Mouse (Mus musculus) macrophage (primary cell): Measurements from ENCODE around the gene Aldh3b3. TPM values are rescaled to one million over a fixed set of nuclear protein-coding genes. Genes with fewer than 3 reads are reported as not detected.

Experiments used
- H3K27ac ChIP-seq: fragments of 350-480 bp; formaldehyde crosslinking; 2 replicates; pipeline ENCODE4 v1.9.0; 2021
- H3K36me3 ChIP-seq: fragments of 350-480 bp; formaldehyde crosslinking; 2 replicates; pipeline ENCODE4 v1.9.0; 2021; ENCODE audit errors: inconsistent target
- H3K4me3 ChIP-seq: fragments of 350-480 bp; formaldehyde crosslinking; 2 replicates; pipeline ENCODE4 v1.9.0; 2021; ENCODE audit errors: inconsistent target
- H3K79me2 ChIP-seq: fragments of 350-480 bp; formaldehyde crosslinking; 2 replicates; pipeline ENCODE4 v1.9.0; 2021; ENCODE audit errors: inconsistent target
- WGBS: methylation state at CpG from one replicate; pipeline ENCODE4 v1.1.7; 2026; ENCODE audit warnings: inconsistent platforms; ENCODE audit not compliant: missing documents; 5-methylcytosine and 5-hydroxymethylcytosine counted together
- polyA plus RNA-seq: library from polyadenylated mRNA; stranded (reverse); fragments of 250-400 nt; gene quantifications from 3 replicates; pipeline ENCODE4 v1.2.4, GENCODE M21; 2018; ENCODE audit warnings: inconsistent platforms
- total RNA-seq, 78 experiments: library from RNA; depleted of rRNA; stranded (reverse); fragments of 250-400 nt; gene quantifications; 1 replicate in 9 of 78; 2 replicates in 24 of 78; 3 replicates in 43 of 78; 4 replicates in 2 of 78; pipeline ENCODE4 v1.2.4; 2018; ENCODE audit warnings: inconsistent platforms in 56 of 78

Gene Aldh3b3
- total RNA-seq (2018; cell fraction: chromatin; rRNA removed): under 1 TPM in 1 of 26 experiments, not detected in 25; 0.29 TPM
- total RNA-seq (2018; cell fraction: cytosol; rRNA removed): not detected
- under 1 TPM in 1 of 26 experiments, not detected in 25; 0.69 TPM for total RNA-seq (2018; cell fraction: nucleus; rRNA removed)
- not detected in 3 replicates for polyA plus RNA-seq

DNA sequence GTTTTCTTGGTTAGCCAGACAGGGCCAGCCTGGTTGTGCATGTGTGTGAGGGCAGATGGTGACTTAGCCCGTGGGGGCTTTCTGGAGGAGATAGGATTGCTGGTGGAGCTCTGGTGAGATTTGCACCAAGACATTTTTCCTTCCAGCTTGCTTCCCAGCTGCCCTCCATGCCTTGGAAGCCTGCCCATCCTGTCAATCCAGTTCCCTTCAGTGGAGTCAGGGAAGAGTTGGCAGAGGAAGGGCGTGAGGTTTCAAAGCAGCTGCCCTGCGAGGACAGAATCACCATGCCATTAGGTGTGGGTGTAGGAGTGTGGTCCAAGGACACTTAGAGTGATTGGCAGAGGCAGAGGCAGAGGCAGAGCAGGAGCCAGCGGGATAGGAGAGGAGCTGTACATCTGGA lies at the start of gene Aldh3b3:
Gene Aldh3b3 (plus strand): TSS at position 176 of the 400 bp plus-strand sequence.
- no peaks in the 10 kb centered on the region for H3K79me2 ChIP-seq
- no peak within 1 kb of the TSS for H3K4me3 ChIP-seq
- H3K27ac ChIP-seq: no peak within 1 kb of the TSS
- H3K36me3 ChIP-seq: no peaks in the 10 kb centered on the region
- WGBS: 88% methylated on average over 3 of the region's 4 CpGs

DNA sequence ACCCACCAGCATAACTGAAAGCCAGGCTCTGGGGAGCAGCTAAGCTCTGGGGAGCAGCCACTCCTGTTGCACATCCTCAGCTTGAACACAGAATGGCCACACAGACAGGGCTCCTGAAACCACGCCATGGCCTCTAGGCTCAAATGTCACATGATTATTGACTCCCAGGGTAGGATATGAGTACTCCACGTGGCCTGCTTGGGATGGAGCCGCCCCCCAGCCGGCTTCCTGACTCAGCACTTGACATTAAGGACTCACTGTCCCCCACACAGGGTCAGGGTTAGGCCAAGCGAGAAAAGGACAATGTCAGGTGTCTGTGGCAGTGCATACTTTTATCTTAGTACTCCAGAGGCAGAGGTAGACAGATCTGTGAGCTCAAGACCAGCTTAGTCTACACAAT lies 48.2 kb upstream of the Aldh3b3 start:
- 73% methylated on average over 5 of the region's 5 CpGs for WGBS
- Histone ChIP-seq H3K27ac (peak overlapping the region; percentile 100), H3K79me2 (peaks cover 70% of the 10 kb centered on the region), H3K4me3 (no peak overlapping the region), H3K36me3 (peaks cover 16% of the 10 kb centered on the region; the same call in 1 of the 2 replicates)

DNA sequence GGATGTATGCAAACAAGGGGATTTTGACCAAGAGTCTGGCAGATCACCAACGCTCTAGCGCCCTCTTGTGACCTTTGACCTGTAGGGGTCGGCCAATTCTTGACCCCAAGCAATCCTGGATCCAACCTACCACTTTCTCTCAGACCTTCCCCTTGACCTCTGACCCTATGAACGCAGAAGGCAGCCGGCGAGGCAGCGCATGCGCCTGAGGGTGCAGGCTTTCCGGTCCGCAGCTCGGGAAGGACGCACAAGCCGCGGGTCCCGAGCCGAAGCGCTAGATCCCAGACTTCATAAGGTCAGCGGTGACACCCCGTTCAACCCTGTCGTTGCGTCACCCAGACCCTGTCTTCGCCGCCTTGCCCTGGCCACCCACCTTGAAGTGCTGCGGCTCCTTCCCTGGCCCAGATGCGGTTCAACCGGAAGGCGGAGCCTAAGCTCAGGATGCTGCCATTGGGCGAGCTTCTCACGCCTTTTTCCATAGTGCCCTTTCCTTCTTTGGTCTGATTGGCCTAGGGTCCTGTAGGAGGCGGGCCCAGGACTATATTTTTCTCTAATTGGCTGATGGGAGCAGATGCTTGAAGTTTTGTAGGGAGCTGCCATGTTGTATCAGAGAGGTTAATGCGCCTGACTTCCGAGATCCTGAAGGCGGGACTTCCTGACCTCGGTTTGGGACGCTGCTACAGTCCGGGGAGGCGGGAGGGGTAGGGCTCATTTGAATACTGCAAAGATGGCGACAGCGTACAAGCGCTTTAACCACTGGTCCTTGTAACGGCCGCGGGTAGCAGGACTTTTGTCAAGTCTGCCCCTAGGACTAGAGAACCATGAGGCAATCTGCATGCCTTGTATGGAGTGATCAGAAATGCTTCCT lies 45.9 kb upstream of the Aldh3b3 start, which contains the start of gene Ndufs8:
Gene Ndufs8 (minus strand): TSS at position 438 of the 868 bp plus-strand sequence.
- peak within 1 kb of the TSS; percentile 100 for H3K27ac ChIP-seq
- H3K36me3 ChIP-seq: peaks cover 26% of the 10 kb centered on the region; the same call in 1 of the 2 replicates
- peaks cover 49% of the 10 kb centered on the region for H3K79me2 ChIP-seq
- under 1% methylated on average over 43 of the region's 43 CpGs for WGBS
- peak within 1 kb of the TSS; percentile 62 for H3K4me3 ChIP-seq

DNA sequence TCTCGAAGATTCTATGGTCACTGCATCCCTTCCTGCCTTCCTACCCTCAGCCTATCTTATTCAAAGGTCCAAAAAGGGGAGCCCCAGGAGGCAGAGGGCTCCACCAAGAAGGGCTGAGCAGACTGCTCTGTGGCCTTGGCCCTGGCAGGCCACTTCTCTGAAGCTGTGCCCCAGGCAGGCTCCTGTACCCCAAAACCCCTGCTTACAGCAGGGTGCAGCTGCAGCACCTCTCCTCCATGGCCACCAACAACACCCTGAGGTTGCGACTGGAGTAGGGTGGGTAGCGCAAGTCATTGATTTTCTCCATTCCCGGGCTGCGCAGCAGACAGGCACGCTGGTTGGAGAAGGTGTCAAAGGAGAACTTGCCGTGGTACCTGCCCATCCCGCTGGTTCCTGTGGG lies 44.8 kb upstream of the Aldh3b3 start:
- WGBS: 81% methylated on average over 8 of the region's 8 CpGs
- Histone ChIP-seq H3K36me3 (peaks cover 33% of the 10 kb centered on the region; the same call in 1 of the 2 replicates), H3K4me3 (peak overlapping the region; percentile 62), H3K79me2 (peaks cover 41% of the 10 kb centered on the region), H3K27ac (peak overlapping the region; percentile 100)

DNA sequence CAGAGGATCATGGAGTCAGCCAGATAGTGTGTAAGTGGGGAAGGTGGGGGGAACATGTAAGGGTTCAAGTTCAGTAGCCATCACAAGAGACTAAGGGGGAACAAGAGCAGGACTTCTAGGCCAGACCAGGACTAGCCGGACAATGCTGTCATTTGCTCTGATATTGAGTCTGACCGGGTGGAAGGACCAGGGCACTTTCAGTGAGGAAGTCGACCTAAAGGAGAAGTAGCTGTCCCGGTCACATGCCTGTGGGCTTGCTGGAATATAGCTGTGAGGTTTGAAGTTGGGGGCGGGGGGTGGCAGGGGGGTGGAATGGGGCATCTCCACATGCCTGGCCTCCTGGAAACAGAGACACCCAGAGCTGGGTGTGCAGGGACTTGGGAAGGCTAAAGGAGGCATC lies 43.9 kb upstream of the Aldh3b3 start:
- WGBS: 3% methylated on average over 4 of the region's 5 CpGs
- H3K27ac ChIP-seq: peak overlapping the region; percentile 100
- peaks cover 34% of the 10 kb centered on the region; the same call in 1 of the 2 replicates for H3K36me3 ChIP-seq
- peaks cover 33% of the 10 kb centered on the region for H3K79me2 ChIP-seq
- H3K4me3 ChIP-seq: no peak overlapping the region

DNA sequence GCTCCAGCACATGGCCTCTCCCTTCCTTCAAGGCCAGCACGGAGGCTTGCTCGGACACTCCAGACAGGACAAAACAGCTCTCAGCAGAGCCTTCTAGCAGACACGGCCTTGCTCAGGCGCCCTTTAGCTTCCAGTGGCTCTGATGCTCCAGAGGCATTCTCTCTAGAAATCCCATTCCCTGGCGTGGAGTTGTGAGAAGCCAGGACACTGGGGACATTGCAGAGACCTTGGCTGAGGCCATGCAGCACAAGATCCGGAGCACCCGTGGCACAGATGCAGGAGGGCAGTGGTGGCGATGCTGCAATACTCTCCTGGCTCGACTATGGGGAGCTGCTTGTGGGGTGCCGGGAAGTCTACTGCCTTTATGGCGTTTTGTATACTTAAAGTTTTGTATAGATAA lies 41.7 kb upstream of the Aldh3b3 start:
- H3K36me3 ChIP-seq: peaks cover 50% of the 10 kb centered on the region
- peaks cover 11% of the 10 kb centered on the region for H3K79me2 ChIP-seq
- 86% methylated on average over 11 of the region's 11 CpGs for WGBS
- H3K27ac ChIP-seq: no peak overlapping the region
- no peak overlapping the region for H3K4me3 ChIP-seq

DNA sequence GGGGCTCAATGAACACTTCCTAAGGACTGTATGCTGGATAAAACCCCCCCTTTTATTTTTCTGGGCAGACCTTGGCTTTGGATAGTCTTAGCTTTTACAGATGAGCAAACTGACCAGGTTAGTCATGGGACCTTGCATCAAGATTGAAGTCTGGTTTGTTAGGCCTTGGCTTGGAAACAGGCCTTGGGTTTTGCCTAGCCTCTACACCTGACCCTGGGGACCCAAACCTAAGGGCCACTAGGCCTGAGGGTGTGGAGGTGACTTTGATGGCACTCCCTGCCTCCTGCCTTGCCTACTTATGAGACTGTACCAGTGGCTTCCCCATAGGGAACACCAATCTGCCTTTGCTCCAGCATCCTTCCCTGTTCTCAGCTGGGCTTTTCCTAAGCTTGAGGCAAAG lies 38.5 kb upstream of the Aldh3b3 start:
- Histone ChIP-seq H3K27ac (no peak overlapping the region), H3K36me3 (peaks cover 53% of the 10 kb centered on the region), H3K79me2 (peaks cover 8% of the 10 kb centered on the region; the same call in 1 of the 2 replicates), H3K4me3 (no peak overlapping the region)

DNA sequence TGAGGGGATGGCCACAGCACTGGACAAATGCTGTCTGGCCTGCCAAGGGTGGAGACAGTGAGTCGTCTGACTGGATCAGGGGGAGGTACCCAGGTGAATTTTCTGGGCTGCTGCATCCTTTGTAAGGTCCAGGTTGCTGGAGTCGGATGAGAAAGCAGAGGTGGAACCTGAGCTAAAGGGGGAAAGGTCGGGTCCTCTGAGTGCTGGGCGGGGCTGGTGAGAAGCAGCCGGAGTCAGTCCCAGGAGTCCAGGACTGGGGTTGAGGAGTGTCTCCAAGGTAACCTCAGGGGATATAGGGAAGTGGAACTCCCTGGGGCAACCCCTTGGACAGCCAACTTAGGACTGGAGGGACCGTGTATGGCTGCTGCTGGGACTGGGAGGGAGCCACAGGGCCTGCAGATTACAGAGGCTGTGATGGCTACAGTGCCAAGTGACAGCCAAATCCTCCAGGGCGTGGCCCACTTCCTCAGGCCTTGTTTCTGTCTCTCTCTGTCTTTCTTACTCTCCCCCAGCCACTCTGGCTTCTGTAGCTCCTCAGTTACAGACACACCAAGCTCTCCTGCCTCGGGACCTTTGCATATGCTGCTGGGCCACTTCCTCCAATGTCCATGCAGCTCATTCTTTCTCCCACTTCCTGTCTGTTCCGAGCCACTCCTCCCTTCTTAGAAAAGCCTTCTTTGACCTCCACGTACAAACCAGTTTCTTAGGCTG lies 35.6 kb upstream of the Aldh3b3 start:
- peaks cover 37% of the 10 kb centered on the region for H3K79me2 ChIP-seq
- H3K4me3 ChIP-seq: no peak overlapping the region
- peaks cover 40% of the 10 kb centered on the region for H3K36me3 ChIP-seq
- H3K27ac ChIP-seq: peak overlapping the region; percentile 78
- whole genome bisulfite sequencing: 39% methylated on average over 9 of the region's 10 CpGs

DNA sequence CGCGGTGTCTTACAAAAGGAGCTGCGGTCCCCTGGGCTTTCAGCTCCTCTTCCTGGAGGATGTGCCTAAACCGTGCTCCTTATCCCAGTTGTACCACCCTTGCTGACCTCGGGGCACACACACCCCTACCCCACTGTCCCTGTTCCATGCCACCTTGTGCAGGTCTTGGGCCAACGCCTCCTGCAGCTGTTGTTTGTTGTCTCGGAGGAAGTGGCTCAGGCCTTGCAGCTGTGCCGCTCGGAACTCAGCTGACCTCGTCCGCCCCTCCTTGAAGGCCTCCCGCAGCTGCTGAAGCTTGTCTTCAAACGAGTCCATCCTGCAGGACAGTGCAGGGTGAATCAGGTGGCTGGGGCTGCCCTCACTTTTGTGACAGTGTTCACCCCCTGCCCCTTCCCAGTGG lies 34.9 kb upstream of the Aldh3b3 start:
- H3K36me3 ChIP-seq: peaks cover 33% of the 10 kb centered on the region
- WGBS: 41% methylated on average over 13 of the region's 13 CpGs
- peak overlapping the region; percentile 78 for H3K27ac ChIP-seq
- peaks cover 43% of the 10 kb centered on the region for H3K79me2 ChIP-seq
- no peak overlapping the region for H3K4me3 ChIP-seq

DNA sequence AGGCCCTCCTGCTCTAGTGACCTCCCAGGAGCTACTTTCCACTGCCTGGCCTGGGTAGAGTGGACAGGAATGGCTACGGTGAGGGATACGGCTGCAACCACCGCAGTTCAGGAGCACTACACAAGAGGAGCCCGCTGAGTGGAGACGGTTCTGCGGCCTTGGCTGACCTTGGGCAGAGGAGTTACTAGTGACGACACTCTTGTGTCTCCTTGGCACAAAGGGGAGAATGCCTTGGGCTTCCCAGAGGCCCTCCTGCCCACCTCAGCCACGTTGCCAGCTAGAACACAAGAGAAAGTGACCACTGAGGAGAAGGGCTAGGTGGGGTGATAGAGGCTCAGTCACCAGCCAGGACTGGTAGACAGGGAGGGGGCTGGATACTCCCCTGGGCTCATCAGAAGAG lies 34.3 kb upstream of the Aldh3b3 start:
- WGBS: 79% methylated on average over 8 of the region's 8 CpGs
- Histone ChIP-seq H3K4me3 (no peak overlapping the region), H3K79me2 (peaks cover 49% of the 10 kb centered on the region), H3K27ac (peak overlapping the region; percentile 78), H3K36me3 (peaks cover 27% of the 10 kb centered on the region)

DNA sequence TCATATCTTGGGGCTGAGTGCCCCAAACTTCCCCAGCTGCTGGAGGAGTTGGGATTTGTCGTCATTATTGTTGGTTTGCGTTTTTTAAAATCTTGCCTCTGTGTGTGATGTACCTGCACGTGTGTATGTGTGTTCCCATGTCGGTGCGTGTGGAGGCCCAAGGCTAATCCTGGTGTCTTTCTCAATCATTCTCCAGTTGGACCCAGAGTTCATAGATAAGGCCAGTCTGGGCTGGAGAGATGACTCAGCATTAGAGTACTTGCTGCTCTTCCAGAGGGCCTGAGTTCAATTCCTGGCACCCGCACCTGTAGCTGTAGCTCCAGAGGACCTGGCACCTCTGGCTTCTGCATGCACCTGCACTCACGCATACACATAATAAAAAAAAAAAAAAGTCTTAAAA lies 33.6 kb upstream of the Aldh3b3 start:
- H3K27ac ChIP-seq: peak overlapping the region; percentile 78
- 95% methylated on average over 7 of the region's 7 CpGs for WGBS
- H3K36me3 ChIP-seq: peaks cover 21% of the 10 kb centered on the region
- no peak overlapping the region for H3K4me3 ChIP-seq
- peaks cover 49% of the 10 kb centered on the region for H3K79me2 ChIP-seq

DNA sequence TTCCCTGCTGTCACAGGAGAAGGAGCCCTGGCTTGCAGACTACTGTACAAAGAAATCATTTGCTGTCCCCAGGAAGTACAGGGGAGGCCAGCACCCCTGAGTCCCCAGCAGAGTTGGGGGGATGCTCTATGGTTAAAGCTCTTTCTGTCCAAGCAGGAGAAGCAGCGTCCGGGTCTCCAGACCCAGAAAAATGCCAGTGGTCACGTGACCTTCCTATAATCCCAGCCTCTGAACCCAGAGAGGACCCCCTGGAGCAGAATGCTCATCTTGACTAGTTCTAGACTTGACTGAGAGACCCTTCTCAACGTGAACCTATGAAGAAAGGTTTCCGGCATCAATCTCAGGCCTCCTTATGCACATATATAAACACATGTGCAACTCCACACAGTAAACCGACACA lies 32.6 kb upstream of the Aldh3b3 start:
- 92% methylated on average over 6 of the region's 6 CpGs for WGBS
- no peak overlapping the region for H3K4me3 ChIP-seq
- peaks cover 11% of the 10 kb centered on the region for H3K36me3 ChIP-seq
- H3K79me2 ChIP-seq: peaks cover 49% of the 10 kb centered on the region
- H3K27ac ChIP-seq: no peak overlapping the region

DNA sequence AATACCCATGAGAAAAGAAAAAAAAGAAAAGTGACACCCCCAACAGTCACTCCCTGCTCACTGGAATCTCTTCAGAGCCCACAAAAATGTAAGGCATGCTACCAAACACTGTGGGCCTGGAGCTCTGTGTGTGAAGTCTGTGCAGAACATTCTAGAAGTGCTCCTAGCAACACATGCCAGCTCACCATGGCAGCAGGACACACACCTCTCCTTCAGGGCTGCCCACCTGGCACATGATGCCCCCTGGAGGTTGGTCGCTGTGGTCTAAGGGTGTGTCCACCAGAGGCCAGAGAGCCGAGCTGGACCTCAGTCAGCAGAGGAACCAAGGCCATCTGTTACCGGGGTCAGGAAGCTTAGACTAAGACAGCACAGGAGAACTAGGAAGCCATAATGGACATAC lies 32.2 kb upstream of the Aldh3b3 start:
- Histone ChIP-seq H3K36me3 (peaks cover 7% of the 10 kb centered on the region), H3K79me2 (peaks cover 49% of the 10 kb centered on the region), H3K4me3 (no peak overlapping the region), H3K27ac (no peak overlapping the region)
- 74% methylated on average over 3 of the region's 3 CpGs for WGBS

DNA sequence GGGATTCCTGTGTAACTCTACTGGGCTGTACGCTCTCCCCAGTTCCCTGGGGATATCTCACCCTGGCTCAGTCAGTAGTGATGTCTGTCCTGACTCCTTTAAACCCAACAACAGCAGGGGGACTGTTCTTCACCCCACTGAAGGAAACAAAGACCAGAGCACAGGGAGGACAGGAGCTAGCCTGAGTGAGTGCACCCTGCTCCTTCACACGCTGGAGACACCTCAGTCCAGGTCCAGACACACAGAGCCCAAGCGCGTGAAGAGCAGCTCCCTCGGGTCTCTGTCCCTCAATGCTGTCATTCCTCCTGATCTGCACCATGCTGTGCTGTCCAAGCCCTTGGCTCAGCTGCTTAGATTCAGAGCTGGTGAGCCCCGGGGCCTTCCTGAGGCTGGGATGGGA lies 31.8 kb upstream of the Aldh3b3 start:
- Histone ChIP-seq H3K79me2 (peaks cover 49% of the 10 kb centered on the region), H3K4me3 (no peak overlapping the region), H3K27ac (no peak overlapping the region), H3K36me3 (peaks cover 3% of the 10 kb centered on the region; the same call in 1 of the 2 replicates)
- 91% methylated on average over 6 of the region's 6 CpGs for WGBS
